Mouse (Mus musculus) kidney, postnatal 10 days (tissue): ENCODE measurements at regions not wholly inside any gene's neighbourhood (a gene's known extent, or its start where the extent isn't known, plus 50 kb on each side); places are given as distances from the start of the nearest gene placed in this dataset.

Experiments used
- DNase-seq: peaks from one replicate; pipeline ENCODE4 v3.0.0; 2021; ENCODE audit warnings: mixed read lengths

- DNase-seq: peak; percentile 44
Observed at GRCm38 (mm10) chr11:71515264-71515663, 234.5 kb upstream of the Wscd1 start.

GRCm38 (mm10) chr11:71517377-71517776 is 232.3 kb upstream of the Wscd1 start:
- no peak for DNase-seq

GRCm38 (mm10) chr11:71527691-71528090 is 222.0 kb upstream of the Wscd1 start:
- DNase-seq: no peak

- DNase-seq: no peak
Observed at GRCm38 (mm10) chr11:71528588-71528987, 221.1 kb upstream of the Wscd1 start.

- DNase-seq: no peak
Observed at GRCm38 (mm10) chr11:71541178-71541845, 208.4 kb upstream of the Wscd1 start.

- DNase-seq: peak; percentile 15
Observed at GRCm38 (mm10) chr11:71557412-71557811, 192.3 kb upstream of the Wscd1 start.

GRCm38 (mm10) chr11:71564831-71565230 is 184.9 kb upstream of the Wscd1 start:
- no peak for DNase-seq

GRCm38 (mm10) chr11:71576801-71577200 is 172.9 kb upstream of the Wscd1 start:
- DNase-seq: no peak

GRCm38 (mm10) chr11:71581775-71582174 is 167.9 kb upstream of the Wscd1 start:
- DNase-seq: no peak

- DNase-seq: no peak
Observed at GRCm38 (mm10) chr11:71591014-71591413, 158.7 kb upstream of the Wscd1 start.

GRCm38 (mm10) chr11:71594250-71594847 is 155.4 kb upstream of the Wscd1 start:
- DNase-seq: no peak

GRCm38 (mm10) chr11:71597709-71598108 is 152.0 kb upstream of the Wscd1 start:
- DNase-seq: no peak

- DNase-seq: no peak
Observed at GRCm38 (mm10) chr11:71610782-71611181, 138.9 kb upstream of the Wscd1 start.

- DNase-seq: no peak
Observed at GRCm38 (mm10) chr11:71615526-71615925, 134.2 kb upstream of the Wscd1 start.

GRCm38 (mm10) chr11:71625501-71626191 is 124.1 kb upstream of the Wscd1 start:
- DNase-seq: no peak

- peak; percentile 10 for DNase-seq
Observed at GRCm38 (mm10) chr11:71636111-71636510, 113.6 kb upstream of the Wscd1 start.

GRCm38 (mm10) chr11:71636785-71637184 is 112.9 kb upstream of the Wscd1 start:
- no peak for DNase-seq

GRCm38 (mm10) chr11:71642886-71643285 is 106.8 kb upstream of the Wscd1 start:
- DNase-seq: no peak

GRCm38 (mm10) chr11:71651756-71652380 is 97.9 kb upstream of the Wscd1 start:
- DNase-seq: no peak

- no peak for DNase-seq
Observed at GRCm38 (mm10) chr11:71652381-71652775, 97.3 kb upstream of the Wscd1 start.

- DNase-seq: no peak
Observed at GRCm38 (mm10) chr11:71658346-71658745, 91.4 kb upstream of the Wscd1 start.

- peak; percentile 21 for DNase-seq
Observed at GRCm38 (mm10) chr11:71670111-71671050, 79.3 kb upstream of the Wscd1 start.
